Mouse (Mus musculus): ENCODE measurements around the gene Tph1.
"Not testable (repeated sequence)": the region's sequence is repeated elsewhere in the genome, so short reads cannot be mapped to it uniquely, and the experiment has no call there.

Gene Tph1

GRCm38 (mm10) chr7:46672160-46672672 lies at the start of gene Tph1:
TSS of gene Tph1 (minus strand) at chr7:46672537.
- DNase-seq (ENCODE audit: low spot score): no peak

- DNase-seq (ENCODE audit: low spot score): no peak
These were observed 48.1 kb upstream of the Tph1 start for GRCm38 (mm10) chr7:46720460-46720859.

- no peak for DNase-seq (ENCODE audit: low spot score)
These were observed 47.2 kb upstream of the Tph1 start for GRCm38 (mm10) chr7:46719526-46719925.

- DNase-seq (ENCODE audit: low spot score): no peak
These were observed 46.4 kb upstream of the Tph1 start for GRCm38 (mm10) chr7:46718591-46719270.

- no peak for DNase-seq (ENCODE audit: low spot score)
These were observed 44.6 kb upstream of the Tph1 start for GRCm38 (mm10) chr7:46716897-46717296.

- DNase-seq (ENCODE audit: low spot score): no peak
These were observed 43.3 kb upstream of the Tph1 start, which contains the start of gene Saa3 for GRCm38 (mm10) chr7:46715600-46715999. TSS of gene Saa3 (minus strand) at chr7:46715700.

GRCm38 (mm10) chr7:46714518-46714917 lies 42.2 kb upstream of the Tph1 start:
- DNase-seq (ENCODE audit: low spot score): no peak

- DNase-seq (ENCODE audit: low spot score): no peak
These were observed 39.9 kb upstream of the Tph1 start for GRCm38 (mm10) chr7:46712250-46712649.

GRCm38 (mm10) chr7:46710390-46710844 lies 38.1 kb upstream of the Tph1 start, which contains the start of gene Saal1:
TSS of gene Saal1 (minus strand) at chr7:46710680.
- peak; percentile 53 for DNase-seq (ENCODE audit: low spot score)

GRCm38 (mm10) chr7:46700521-46701025 lies 28.2 kb upstream of the Tph1 start:
- no peak for DNase-seq (ENCODE audit: low spot score)

GRCm38 (mm10) chr7:46696754-46697153 lies 24.4 kb upstream of the Tph1 start:
- no peak for DNase-seq (ENCODE audit: low spot score)

- no peak for DNase-seq (ENCODE audit: low spot score)
These were observed 14.5 kb upstream of the Tph1 start for GRCm38 (mm10) chr7:46686827-46687226.

- no peak for DNase-seq (ENCODE audit: low spot score)
These were observed 8.4 kb upstream of the Tph1 start for GRCm38 (mm10) chr7:46680732-46681131.

- not testable (repeated sequence) for DNase-seq (ENCODE audit: low spot score)
These were observed 6.7 kb upstream of the Tph1 start for GRCm38 (mm10) chr7:46679044-46679443.

GRCm38 (mm10) chr7:46678417-46678816 lies 6.1 kb upstream of the Tph1 start:
- DNase-seq (ENCODE audit: low spot score): no peak

- no peak for DNase-seq (ENCODE audit: low spot score)
These were observed 4.5 kb upstream of the Tph1 start for GRCm38 (mm10) chr7:46676808-46677360.

- no peak for DNase-seq (ENCODE audit: low spot score)
These were observed 3.5 kb upstream of the Tph1 start for GRCm38 (mm10) chr7:46675886-46676285.

GRCm38 (mm10) chr7:46675061-46675460 lies 2.7 kb upstream of the Tph1 start:
- no peak for DNase-seq (ENCODE audit: low spot score)

GRCm38 (mm10) chr7:46667256-46667655 lies 5.1 kb downstream of the Tph1 start:
- no peak for DNase-seq (ENCODE audit: low spot score)

GRCm38 (mm10) chr7:46665236-46665635 lies 7.1 kb downstream of the Tph1 start:
- DNase-seq (ENCODE audit: low spot score): no peak

GRCm38 (mm10) chr7:46661591-46662090 lies 10.7 kb downstream of the Tph1 start:
- no peak for DNase-seq (ENCODE audit: low spot score)

- DNase-seq (ENCODE audit: low spot score): no peak
These were observed 20.1 kb downstream of the Tph1 start for GRCm38 (mm10) chr7:46652279-46652678.

GRCm38 (mm10) chr7:46650231-46650630 lies 22.1 kb downstream of the Tph1 start:
- DNase-seq (ENCODE audit: low spot score): not testable (repeated sequence)
